Mouse (Mus musculus) urinary bladder, adult 2 months (tissue): Measurements from ENCODE around the gene Srsf5. TPM values are rescaled to one million over a fixed set of nuclear protein-coding genes. Genes with fewer than 3 reads are reported as not detected.
"Not testable (repeated sequence)": the region's sequence is repeated elsewhere in the genome, so short reads cannot be mapped to it uniquely, and the experiment has no call there.

Experiments
- DNase-seq: peaks from one replicate; pipeline ENCODE4 v3.0.0; 2022; ENCODE audit warnings: low spot score
- polyA plus RNA-seq: library from polyadenylated mRNA; depleted of rRNA; stranded (reverse); fragments of >200 nt; gene quantifications from 2 replicates; pipeline ENCODE4 v1.2.3, GENCODE M21; 2012

The Srsf5 gene
- polyA plus RNA-seq, 1 experiment = 950 TPM

DNA sequence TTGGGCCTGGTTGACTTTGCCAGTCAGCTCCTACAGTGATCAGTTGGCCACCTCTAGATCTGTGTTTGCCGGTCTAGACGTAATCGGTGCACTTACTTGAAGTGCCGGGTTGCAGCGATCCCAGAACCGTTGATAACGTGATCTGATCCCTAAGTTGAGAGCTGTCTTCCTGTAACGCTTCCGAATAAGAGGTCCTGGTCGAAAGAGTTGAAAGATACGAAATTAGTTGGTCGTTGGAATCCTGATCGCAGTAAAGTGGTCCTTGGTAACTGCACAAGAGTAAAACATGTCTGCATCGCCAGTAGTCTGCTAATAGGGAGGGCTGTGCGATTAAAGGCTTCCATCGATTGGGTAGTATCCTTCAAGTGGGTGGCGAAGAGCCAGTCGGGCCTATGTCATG lies 2.9 kb downstream of the Srsf5 start:
- DNase-seq = no peak

DNA sequence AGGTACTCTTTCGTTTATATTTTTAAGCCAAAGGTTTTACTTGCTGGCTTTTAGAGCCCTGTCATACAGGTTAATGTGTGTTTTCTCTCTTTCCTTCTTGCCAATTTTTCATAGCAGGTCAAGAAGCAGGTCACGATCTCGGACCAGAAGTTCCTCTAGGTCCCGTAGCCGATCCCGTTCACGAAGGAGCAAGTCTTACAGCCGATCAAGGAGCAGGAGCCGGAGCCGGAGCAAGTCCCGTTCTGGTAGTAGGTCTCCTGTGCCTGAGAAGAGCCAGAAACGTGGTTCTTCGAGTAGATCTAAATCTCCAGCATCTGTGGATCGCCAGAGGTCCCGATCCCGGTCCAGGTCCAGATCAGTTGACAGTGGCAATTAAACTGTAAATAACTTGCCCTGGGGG lies 4.3 kb downstream of the Srsf5 start:
- DNase-seq = not testable (repeated sequence)

DNA sequence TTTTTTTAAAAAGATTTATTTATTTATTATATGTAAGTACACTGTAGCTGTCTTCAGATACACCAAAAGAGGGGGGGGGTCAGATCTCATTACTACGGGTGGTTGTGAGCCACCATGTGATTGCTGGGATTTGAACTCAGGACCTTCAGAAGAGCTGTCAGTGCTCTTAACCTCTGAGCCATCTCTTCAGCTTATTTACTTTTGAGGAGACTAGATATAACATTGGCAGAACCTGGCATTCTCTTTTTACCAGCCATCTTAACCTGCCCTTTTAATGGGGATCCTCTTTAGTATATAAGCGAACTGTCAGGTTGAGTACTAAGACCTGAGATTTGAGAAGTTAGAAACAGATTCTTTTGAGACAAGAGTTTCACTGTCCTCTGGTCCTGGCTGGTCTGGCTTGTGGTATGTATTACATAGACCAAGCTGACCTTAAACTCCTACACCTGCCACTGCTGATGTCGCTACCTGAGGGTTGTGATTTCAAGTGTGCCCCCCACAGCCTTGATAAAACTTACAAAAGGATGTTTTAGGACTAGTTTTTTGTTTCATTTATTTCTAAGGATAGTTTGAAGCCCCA lies 6.4 kb downstream of the Srsf5 start:
- DNase-seq = no peak

DNA sequence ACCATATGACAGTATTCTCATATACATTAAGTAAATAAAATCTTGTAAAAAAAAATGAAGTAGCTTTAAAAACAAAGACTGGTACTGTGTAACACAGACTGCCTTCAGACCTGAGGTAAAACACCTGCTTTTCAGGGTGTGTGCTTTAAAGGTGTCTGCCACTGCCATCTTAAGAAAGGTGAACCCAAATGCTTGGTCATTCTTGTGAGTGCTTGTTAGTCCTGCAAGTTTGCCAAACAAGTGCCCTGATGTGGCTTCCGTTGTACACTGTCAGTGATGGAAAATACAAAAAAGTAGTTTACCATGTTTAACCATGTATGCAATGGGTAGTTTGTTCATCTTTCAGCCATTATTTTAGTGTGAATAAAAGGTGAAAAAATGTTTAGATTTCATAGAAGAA lies 7.2 kb downstream of the Srsf5 start:
- no peak for DNase-seq

DNA sequence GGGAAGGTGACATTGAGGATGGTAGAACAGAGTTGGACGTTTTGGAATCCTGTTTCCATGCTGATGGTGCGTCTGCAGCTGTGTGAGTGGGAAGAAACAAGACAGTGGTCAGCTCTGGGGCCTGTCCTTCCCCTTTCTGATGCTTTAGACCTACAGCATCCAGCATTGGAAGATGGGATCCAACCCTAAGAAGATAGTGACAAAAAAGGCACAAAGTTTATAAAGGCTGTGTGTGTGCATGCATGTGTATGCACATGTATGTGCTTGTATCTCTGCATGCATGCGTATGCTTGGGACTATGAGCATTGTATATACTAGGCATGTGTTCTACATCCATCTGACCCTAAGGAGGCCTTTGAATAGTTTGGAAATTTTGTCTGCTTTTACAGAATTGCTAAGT lies 10.7 kb downstream of the Srsf5 start:
- DNase-seq = no peak

DNA sequence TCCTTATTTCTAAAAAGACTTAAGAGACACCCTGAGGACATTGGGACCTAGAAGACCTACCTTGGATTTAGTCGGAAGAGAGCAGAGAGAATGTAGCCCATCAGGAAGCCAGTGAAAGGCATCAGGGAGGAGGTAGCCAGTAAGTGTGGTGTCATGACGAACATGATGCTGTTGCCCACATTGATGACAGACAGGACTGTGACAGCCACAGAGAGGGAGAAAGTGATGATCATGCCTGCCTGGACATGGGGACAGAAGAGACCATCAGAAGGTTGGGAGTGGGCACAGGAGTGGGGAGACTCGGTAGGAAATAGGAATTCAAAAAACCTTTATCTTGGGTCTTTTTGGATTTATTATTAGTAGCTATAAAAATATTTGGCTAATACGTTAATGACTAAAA lies 12.7 kb downstream of the Srsf5 start:
- no peak for DNase-seq

DNA sequence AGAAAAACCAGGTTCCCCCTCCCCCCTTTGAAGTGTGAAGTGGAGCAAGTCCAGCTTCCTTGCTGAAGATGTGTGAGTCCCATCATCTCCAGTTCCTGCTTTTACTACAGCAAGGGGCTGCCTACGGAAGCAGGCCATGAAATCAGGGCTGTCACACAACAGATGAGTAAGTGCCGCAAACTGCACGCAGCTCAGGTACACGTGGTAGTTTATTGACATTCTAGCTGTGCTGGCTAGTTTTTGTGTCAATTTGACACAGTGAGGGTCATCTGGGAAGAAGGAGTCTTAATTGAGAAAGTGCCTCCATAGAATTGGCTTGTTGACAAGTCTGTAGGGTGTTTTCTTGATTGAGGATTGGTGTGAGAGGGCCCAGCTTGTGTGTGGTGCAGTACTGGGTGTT lies 17.3 kb downstream of the Srsf5 start:
- DNase-seq = no peak

DNA sequence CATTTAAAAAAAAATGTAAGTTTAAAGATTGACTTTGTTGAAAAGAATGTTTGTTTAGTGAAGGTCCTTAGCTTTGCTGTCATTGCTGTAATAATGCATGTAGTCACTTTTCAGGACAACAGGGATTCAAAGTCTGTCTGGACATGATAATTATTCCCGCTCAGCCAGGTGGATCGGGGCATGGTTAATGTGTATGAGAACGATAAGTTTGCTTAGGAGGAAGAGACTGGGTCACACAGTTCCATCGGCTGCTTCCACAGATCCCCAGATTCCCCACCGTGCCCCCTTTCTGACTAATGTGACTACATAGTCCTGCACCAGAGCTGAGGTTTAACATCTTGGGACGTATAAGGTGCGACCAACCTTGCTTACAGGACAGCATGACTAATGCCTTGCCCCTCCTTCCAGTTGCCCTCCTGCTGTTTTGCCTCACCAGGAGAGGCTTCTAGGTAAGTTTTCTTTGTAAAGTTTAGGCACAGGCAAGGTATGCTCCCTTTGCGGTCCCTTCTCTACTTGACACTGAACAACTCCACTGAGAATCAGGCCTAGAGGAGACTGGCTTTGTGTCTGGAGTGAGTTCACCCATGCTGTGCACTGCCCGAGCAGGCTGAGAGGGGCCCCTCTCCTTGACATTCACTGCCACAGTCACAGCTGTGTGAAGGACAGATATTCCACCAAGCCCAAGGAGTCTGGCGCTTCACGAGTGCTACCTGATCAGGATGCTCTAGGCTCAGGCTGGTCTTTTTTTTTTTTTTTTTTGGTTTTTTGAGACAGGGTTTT lies 20.9 kb downstream of the Srsf5 start:
- DNase-seq = no peak

DNA sequence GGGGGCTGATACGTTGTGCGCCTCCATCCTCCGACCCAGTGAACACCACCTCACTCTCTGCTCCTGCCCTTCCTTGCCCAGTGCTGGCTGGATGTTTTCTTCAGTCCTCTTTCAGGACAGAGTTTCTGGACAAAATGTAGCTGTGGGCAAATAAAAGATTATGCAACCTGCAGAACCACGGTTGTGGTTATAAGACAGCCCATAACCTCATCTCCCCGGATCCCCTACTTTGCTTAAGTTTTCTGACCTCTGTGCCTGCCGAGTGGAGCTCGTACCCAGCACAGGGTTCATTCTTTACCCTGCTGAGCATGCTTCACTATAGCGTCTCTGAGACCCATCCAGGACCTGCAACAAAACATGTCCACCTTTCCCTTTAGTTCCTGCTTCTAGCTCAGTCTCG lies 22.6 kb downstream of the Srsf5 start:
- DNase-seq = no peak

DNA sequence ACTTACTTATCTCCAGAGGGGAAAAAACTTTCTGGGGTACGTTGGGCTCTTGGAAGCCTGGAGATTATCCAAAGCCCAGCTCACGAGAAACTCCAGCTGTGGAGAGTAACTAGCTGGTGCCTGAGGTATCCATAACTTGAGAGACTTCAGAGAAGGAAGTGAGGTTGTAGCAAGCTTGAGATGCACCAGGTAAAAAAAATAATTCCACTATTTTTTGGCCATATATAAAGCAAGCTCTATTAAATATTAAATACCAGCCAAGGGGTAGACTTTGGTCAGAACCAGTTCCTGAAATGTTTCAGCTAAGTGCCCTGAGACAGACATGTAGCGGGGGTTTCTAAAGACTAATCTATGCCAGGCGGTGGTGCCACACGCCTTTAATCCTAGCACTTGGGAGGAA lies 23.3 kb downstream of the Srsf5 start, which contains the start of gene Slc10a1:
Slc10a1 (minus strand) TSS at position 101 of the 400 bp plus-strand sequence.
- DNase-seq = no peak

DNA sequence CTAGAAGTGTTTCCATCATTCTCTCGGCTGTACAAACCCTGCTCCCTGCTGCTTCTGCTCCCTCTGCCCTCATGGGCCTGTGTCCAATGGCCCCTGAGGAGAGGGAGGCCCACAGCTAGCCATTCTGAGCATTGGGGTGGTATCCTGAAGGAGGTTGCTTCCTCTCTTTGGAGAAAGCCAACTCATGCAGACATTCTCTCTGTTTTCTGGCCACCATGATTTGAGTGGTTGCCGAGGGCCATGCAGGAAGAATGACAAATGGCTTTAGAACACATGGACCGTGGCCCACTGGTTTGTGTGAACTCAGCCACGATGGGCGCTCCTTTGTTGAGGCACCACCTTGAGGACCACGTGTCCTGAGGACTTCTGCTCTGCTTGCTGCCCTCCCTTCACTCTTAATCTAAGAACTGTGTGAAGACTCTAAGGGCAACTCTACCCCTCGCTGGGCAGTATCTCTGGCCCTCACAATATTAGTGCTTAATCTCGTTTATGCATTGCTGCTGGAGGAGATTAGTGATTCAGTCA lies 24.9 kb downstream of the Srsf5 start:
- no peak for DNase-seq

DNA sequence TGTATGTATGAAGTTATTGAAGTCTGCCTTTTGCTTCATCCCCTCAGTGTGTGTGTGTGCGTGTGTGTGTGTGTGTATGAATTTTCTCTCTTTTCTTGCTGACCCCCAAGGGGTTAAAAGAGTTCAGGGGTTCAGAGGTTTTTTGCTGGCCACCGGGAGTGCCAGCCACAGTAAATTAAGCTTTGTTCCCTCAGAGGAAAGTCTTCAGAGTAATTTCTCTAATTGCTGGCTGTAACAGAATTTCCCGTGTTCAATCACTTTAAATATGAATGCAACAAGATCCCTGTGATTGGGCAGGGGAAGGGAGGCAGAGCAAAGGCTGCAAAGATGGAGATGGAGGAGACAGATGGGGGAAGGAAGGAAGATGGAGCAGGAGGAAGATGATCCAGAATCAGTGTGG lies 26.5 kb downstream of the Srsf5 start:
- DNase-seq = no peak

DNA sequence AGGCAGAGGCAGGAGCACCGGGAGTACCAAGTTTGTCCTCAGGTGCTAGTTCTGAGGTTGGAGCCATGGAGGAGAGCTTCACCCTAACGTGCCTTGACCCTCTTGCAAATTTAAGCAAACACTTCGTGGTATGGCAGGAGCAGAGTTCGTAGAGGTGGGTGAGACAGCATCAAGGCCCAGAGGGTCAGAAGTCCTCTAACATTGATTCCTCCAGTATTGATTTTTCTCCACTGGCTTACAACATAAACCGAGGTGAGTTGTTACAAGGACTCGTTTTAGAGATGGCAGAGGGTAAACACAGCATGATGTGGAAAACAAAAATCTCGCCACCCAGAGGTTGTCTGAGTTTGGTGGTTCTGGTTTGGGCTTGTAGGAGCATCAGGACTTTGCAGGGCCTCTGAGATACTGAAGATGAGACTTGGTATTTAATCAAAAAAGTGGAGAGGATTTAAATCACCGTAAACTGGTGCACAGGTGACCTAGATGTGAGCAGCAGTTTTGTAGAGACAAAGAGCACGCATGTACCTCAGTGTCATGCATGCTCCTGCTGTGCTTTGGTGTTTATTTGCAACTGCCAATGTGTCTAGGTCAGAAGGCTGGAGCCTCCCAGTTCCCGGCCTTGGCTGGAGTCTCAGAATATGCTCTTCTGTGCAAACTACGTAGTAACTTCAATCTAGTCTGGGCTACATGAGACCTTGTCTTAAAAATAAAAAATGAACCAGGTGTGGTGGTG lies 30.8 kb downstream of the Srsf5 start:
- DNase-seq = no peak

DNA sequence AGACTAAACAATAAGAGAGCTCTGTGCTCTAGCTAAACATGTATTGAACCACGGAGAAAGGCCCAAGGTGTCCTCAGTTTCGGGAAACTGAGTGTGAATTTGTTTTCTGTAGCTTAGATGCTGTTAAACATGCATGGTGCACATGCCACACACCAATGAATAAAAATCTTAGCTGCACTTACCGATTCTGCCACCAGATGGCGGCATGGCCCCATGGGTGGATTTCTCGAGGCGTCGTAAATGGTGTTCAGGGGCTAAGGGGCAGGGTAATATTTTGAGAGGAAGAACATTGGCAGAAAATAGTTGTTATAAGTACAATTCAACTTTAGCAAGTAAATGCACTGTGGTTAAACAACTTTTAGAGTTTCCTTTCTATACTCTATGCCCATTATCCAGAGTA lies 37.0 kb downstream of the Srsf5 start:
- peak; percentile 54 for DNase-seq

DNA sequence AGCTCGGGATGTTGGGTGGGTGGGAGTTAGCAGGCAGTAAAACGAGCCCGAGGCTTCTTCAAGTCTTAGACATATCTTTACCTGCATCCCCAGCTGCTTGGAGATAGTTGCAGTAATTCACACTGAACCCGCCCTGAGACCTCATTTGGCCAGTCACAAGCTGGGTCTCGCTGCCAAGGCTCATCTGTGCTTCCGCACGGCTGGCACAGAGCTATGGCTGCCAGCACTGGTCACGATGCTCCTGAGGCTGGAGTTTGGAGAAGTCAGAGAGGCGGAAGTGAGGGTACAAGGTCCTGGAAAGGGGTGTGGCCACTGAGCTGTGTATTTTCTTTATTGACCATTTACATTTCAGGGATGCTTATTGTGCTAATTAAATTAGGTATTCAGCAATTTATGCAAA lies 38.4 kb downstream of the Srsf5 start:
- DNase-seq = no peak

DNA sequence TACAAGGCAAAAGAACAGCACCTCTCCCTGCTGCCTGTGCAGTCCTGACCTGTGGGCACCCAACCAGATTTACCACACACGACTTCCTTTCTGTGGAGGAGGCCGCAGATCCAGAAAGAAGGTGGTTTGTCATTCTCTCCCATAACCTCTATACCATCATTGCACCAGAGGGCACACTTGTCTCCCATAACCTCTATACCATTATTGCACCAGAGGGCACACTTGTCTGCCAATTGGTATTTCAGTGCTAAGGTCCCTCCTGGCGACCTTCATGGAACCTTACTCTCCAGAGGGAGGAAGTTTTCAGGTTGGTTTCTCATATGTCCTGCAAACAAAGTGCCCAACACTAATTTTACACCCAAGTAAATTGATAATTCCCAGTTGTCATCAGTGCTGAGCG lies 41.3 kb downstream of the Srsf5 start:
- DNase-seq = no peak

DNA sequence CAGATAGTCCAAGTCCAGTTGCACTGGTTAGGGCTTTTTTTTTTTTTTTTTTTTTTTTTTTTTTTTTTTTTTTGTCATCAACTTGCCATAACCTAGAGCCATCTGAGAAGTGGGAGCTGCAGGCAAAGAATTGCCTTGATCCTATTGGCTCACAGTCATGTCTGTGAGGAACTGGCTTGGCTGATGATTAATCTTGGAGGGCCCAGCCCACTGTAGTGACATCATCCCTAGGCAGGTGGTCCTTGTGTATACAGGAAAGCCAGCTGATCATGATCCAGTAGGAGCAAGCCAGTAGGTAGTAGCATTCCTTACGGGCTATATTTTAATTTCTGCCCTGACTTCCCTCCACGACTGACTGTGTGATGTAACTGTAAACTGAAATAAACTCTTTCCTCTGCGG lies 43.0 kb downstream of the Srsf5 start:
- DNase-seq = no peak

DNA sequence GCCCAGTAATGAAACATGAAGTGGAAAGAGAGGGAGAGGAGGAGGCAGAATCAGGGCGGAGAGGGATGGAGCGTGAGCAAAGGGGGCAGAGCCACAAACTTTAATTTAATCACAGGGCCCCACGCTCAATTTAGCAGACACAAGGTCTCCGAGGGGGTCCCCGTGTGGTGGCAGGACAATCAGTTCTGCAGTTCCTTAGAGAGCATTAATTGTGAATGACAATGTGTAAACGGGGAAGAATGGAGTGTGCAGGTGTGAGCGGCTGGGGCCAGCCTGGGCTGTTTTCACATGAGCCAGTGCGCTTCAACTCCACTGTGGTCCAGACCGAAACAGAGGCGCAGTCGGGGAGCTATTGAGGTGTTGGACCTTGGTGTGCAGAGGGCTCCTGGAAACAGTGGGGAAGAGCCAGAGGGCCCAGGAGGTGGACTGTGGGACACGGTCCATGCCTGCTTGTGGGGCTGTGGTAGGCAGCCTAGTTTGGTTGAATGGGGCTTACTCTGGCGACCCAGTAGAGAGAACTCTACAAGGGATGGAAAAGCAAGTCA lies 45.7 kb downstream of the Srsf5 start:
- no peak for DNase-seq

DNA sequence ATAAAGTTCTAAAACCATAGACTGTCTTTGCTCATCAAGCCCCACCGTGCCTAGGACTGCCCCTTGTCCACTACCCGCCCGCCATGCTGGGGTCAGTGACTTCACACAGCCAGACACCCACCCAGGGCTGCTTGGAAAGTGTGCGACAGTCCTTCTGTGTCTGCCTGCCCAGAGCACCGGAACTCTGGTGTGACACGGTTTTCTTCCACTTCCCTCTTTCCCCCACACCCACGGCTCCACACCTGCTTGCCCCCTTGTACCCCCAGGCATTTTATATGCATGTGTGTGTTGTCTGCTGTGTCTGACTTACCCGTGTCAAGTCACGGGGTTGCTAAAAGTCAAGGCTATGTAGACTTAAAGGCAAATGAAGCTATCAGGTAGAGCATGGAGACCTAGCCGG lies 46.5 kb downstream of the Srsf5 start:
- DNase-seq = no peak

DNA sequence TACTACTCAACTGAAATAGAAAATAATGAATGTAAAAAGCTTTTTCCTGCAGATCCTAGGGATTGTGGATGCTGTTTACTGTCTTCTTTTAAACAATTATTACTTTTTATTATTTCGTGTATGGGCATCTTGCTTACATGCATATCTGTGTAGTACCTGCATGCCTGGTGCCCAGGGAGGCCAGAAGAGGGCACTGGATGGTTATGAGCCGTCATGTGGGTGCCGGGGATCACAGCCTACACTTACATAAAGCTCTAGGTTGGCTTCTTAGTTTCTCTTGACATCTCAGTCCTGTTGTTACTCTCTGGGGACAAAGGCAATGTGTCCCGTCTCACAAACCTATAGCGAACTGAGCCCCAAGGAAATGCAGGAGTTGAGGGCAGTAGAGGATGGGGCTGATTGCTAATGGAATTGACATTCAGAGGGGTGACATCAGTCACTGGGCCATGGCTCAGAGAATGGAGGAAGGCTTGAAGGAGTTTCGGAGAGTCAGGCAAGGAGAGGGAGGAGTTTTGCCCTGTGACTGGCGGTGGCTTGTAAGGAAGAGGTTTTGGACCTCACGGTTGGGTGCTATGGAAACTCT lies 47.3 kb downstream of the Srsf5 start:
- no peak for DNase-seq

DNA sequence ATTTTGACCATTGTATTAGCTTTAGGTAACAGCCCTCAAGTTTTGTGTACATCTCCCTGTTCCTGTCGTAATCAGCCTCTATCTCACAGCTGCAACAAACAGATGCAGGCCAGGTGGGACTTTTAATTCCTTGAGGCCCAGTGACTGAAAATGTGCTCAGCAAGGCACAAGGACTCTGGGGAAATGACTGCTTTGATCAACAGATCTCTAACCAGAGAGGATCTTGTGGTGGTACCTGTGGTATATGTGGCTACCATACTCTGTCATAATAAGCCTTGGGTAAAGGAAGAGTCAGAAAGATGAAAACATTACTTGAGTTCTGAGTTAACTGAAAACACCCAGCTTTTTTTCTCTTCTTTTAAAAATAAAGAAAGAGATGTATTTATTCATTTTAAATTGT lies 48.5 kb downstream of the Srsf5 start:
- DNase-seq = no peak

DNA sequence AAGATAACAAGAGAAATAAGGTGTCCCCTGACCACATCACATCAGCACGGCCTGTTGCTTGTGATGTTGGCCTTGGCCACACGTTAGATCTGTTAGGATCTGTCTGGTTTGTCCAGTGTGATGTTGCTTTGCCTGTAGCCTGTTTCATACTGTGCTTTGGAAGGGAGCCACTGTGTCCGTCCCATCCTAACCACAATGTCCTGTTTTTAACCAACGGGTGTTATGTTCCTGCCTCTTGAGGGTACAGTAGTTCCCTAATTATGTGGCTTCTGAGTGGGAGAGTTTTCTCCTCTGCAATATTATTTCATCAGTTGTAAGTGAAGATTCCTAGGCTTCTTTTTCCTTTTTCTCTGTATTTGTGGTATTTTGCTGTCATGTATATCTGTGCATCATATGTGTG lies 50.0 kb downstream of the Srsf5 start:
- DNase-seq = no peak
